Mouse (Mus musculus) cerebellum, postnatal 25 days (tissue): ENCODE data around the gene Acoxl.

Experiments
- DNase-seq, 2 experiments: peaks; one replicate each; pipeline ENCODE4 v3.0.0; 2021; ENCODE audit warnings: mixed read lengths in 2 of 2

The Acoxl gene

DNA sequence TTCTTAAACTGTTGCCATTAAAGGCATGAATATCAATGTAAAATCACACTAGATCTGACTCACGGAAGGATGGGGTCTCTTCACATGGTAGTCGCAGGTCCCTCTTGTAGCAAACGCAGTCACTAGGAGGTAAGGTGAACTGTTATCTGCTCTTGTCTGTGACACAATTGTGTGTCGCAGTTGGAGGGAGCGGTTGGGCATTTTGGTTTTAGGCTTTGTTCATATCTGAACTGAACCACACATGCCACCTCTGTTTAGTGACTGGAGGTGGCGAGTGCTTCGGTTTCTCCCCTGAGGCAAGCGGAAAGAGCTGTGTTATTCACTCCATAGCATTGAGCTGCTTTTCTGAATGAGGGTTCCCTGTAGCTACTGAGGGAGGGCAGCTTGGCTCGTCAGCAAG is 313.5 kb downstream of the Acoxl start:
- DNase-seq: no peak

- DNase-seq: no peak
Observed at GRCm38 (mm10) chr2:128152845-128153550, 314.3 kb downstream of the Acoxl start.

- DNase-seq: no peak
Observed at GRCm38 (mm10) chr2:128153551-128153910, 314.9 kb downstream of the Acoxl start.

GRCm38 (mm10) chr2:128155412-128156066 is 316.9 kb downstream of the Acoxl start:
- peak in 1 of 2 experiments; percentile 69 for DNase-seq

- DNase-seq: no peak
Observed at GRCm38 (mm10) chr2:128156067-128156462, 317.4 kb downstream of the Acoxl start.

GRCm38 (mm10) chr2:128156557-128157412 is 318.1 kb downstream of the Acoxl start:
- no peak for DNase-seq

DNA sequence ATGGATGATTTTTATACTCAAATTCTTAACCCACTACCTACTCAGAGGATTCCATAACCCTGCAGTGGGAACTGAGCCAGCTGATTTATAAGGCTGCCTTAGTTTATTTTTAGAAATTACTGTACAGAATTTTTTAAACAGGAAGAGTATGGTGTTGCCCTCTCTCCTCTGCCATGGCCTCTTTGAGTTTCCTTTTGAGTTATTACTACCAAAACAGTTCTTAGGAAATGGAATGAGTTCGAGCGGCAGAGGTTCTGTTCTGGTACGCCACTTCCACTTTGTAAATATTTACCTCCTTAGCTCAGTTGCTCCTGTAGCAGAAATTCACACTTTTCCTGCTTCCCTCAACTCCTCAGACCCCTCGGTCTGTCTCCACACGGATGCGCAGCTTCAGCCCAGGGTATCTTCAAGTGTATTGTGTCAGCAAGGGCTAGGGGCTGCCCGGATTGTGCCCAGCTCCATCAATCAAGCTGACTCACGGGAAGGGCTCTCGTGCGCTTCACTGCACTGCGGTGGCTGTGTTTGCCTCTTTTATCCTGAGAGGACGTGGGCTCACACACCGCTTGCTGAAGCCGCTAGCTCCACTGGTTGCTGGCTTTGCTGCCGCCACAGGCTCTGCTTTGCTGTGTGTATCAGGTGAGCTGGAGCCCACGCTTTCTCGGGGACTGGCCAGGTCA is 320.2 kb downstream of the Acoxl start:
- no peak for DNase-seq

DNA sequence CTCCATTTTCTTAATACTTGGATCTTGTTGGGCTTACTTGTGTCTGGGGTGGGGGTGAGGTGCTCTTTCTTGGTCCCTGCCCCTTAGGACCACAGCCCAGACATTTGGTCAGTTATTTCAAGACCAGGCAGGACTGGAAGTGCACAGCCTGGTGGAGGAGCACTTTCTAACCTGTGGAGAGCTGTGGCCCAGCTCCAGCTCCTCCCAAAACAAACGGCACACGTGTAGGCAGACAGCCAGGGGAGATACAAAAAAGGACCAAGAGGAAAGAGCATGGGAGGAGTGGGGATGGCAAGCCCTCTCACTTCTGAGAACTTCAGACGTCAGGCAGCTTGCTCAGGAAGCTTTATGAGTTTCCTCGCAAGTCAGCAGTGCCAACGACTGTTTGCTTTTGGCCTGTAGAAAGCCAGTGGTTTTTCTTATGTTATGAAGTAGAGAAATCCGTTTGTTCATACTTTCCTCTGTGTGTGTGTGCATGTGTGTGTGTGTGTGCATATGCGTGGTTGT is 321.0 kb downstream of the Acoxl start:
- DNase-seq: peak in 1 of 2 experiments; percentile 55

DNA sequence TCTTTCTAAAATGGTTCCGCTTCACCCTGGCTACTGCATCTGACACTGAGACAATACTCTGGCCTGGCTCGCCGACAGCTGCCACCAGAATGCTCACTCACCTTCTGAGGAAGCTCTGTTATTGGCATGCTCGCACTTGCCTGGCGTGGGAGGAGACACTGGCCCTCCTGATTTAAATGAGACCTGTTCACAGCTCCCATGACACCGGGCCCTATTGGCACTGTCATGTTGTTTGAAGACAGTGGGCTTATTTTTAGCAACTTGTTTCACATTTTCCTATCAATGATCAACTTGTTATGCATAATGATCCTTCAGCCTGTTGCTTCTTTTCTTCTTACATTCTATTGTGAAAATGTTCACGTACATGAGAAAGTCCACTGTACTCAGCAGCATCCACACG is 324.5 kb downstream of the Acoxl start:
- no peak for DNase-seq

DNA sequence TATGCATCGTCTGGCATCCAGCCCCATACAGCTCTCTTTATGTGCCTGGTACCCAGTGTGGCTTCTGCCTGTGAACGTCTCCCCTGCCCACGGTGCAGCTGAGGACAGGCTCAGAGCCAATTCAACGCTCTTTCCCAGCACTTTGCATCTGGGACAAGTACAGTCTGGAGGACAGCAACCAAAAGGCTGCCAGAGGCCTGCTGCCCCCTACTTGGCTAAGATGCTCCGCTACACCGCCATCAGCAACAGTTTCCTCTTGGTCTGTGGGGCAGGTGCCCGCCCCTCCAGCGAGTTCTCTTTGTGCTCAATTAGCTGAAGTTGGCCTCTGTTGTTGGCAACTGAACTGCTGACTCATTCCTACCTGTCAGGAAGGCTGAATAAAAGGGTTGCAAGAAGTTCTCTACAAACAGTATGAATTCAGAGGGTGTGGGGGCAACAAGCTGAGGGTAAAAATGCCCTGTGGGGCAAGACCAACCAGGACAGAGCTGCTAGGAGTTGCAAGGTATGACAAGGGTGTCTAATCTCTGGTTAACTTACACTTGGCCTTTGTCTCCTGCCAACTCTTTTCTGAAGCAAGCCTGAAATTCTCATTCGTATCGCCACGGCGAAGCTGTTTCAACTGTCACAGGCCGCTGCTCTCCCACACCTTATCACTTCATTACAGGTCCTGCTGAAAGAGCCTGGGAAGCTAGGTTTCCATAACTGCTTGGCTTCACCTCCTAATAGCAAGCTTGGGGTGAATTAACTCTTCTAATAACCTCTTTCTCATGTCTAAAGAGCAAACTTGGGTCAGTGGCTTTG is 328.1 kb downstream of the Acoxl start:
- DNase-seq: no peak

DNA sequence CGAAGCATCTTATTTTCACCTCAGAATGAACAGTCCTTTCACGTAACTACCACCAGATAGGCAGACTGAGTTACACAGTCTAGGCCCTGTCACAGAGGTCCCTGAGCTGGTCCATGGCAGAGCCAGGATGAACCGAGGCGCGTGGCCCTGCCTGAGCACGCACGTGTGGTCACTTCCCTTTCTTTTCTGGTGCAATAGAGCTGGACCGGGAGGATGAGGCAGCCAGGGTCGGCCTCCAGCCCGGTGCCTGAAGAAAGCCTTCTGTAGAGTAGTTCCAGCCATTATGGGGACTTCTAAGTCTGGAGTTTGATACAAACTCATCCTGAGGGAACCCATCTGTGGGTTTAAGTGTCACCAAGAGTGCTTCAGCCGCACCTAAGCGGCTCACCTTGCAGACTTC is 329.3 kb downstream of the Acoxl start:
- no peak for DNase-seq

GRCm38 (mm10) chr2:128169486-128169885 is 330.8 kb downstream of the Acoxl start:
- DNase-seq: no peak

DNA sequence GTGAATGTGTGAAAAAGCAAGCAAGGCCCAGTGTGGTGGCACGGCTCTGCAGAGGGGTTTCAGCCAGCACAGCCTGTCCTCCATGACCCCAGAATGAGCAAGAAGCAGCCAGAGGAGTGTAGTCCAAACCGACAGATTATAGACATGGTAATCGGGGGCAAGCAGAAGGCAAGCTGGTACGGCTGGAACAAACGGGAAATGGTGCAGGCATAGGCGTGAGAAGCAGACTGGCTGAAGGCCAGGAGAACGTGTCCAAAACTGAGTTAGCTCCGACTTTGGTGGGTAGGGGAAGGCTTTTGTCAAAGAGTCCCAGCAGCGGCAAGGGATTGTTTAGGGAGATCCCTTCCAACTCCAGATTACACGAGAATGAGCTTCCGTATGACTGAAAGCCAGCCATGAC is 331.3 kb downstream of the Acoxl start:
- DNase-seq: no peak

DNA sequence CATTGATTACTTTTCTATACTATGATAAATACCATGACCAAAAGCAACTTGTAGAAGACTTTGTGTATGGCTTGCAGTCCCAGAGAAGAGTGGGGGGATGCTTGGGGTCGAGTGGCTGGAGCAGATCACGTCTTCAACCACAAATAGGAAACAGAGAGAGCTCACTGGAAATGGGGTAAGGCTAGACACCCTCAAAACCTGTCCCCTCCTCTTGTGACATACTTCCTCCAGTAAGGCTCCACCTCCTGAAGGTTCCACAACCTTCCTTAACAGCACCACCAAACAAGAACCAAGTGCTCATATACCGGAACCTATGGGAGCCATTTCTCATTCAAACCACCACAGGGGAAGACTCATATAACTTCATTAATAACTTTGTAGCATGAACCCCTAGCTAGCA is 331.9 kb downstream of the Acoxl start:
- DNase-seq: no peak

DNA sequence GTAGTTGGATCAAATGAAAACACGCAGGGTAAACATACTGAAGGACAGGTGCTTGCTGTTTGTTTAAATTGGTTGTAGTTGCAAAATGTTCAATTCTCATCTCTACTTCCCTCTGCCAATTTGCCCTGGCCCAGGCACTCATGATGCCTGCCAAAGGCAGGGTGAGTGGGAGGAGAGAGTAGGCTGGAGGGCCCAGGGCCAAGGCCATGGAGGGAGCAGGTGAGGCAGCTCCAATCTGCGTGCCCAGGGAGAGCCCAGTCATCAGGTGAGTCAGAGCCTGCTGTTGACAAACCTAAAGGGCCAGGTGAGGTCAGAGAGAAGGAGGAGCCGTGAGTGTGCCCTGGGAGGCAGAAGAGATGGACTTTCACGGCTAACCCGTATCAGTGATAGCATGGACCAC is 333.6 kb downstream of the Acoxl start:
- peak; percentile 89 to 92 for DNase-seq
